8 mouse cellular contexts compared by ENCODE assay signal in genomic region chr2:85060591-85061060, GRCm38 (mm10). TPM values are rescaled to one million over a fixed set of nuclear protein-coding genes. Genes with fewer than 3 reads are reported as not detected.
DNase-seq lines count a peak whose midpoint lies in the region; ATAC-seq and TF ChIP-seq lines count a peak whose summit lies in the region.

No protein-coding gene starts in this region.

- peak overlapping the region; percentile 82 for H3K4me2 ChIP-seq in heart, embryonic 13.5 days
- H3K4me2 ChIP-seq in kidney, embryonic 15.5 days, result peak overlapping the region; percentile 71

- no peaks in the 10 kb centered on the region for H3K27me3 ChIP-seq in heart, embryonic 13.5 days (replicated peaks)
- no peaks in the 10 kb centered on the region for H3K27me3 ChIP-seq in kidney, embryonic 15.5 days

- H3K9ac ChIP-seq in heart, embryonic 13.5 days, result peak overlapping the region; percentile 82
- peak overlapping the region; percentile 45; the same call in 1 of the 2 replicates for H3K9ac ChIP-seq in kidney, embryonic 15.5 days

- TF ChIP-seq POLR2A in embryonic fibroblast, embryonic 13.5 days (IDR thresholded peaks at IDR 0.05; ENCODE audit: low read depth, low read length), result peak; percentile 73

- ATAC-seq in heart, embryonic 13.5 days (ENCODE audit: extremely low read depth, insufficient number of reproducible peaks, low FRiP score, low TSS enrichment), result peak; percentile 33
- peak; percentile 92 for ATAC-seq in kidney, embryonic 15.5 days (replicated peaks; ENCODE audit: low FRiP score)

- TF ChIP-seq CTCF in embryonic fibroblast, embryonic 13.5 days (IDR thresholded peaks at IDR 0.05; ENCODE audit: borderline replicate concordance, insufficient read depth, low read length), result no peak

- WGBS in heart, embryonic 13.5 days, result 7% methylated on average over 11 of the region's 11 CpGs
- WGBS in kidney, embryonic 15.5 days, result 5% methylated on average over 11 of the region's 11 CpGs

- H3K4me3 ChIP-seq in embryonic fibroblast, embryonic 13.5 days (ENCODE audit: insufficient read depth, low read length), result peak overlapping the region; percentile 35
- peak overlapping the region; percentile 54 for H3K4me3 ChIP-seq in heart, embryonic 13.5 days
- peak overlapping the region; percentile 44 for H3K4me3 ChIP-seq in kidney, embryonic 15.5 days (replicated peaks)

- peak; percentile 54 for DNase-seq in ovary, adult 18-20 months (ENCODE audit: low spot score)
- DNase-seq in ovary, postnatal 14 days (ENCODE audit: low spot score), result no peak
- peak; percentile 89 for DNase-seq in lung, postnatal 25 days (ENCODE audit: low spot score)
- peak; percentile 40 to 52 for DNase-seq in thymus, postnatal 36 days
- no peak for DNase-seq in frontal cortex, postnatal 14 days (ENCODE audit: low spot score in 2 of 2)

- H3K9me3 ChIP-seq in heart, embryonic 13.5 days, result no peaks in the 10 kb centered on the region
- H3K9me3 ChIP-seq in kidney, embryonic 15.5 days (replicated peaks), result no peaks in the 10 kb centered on the region

- peaks cover 17% of the 10 kb centered on the region; the same call in 1 of the 2 replicates for H3K4me1 ChIP-seq in embryonic fibroblast, embryonic 13.5 days (ENCODE audit: control insufficient read depth, insufficient read depth, low read length)
- H3K4me1 ChIP-seq in heart, embryonic 13.5 days, result peaks cover 25% of the 10 kb centered on the region
- H3K4me1 ChIP-seq in kidney, embryonic 15.5 days, result peaks cover 33% of the 10 kb centered on the region

- H3K27ac ChIP-seq in embryonic fibroblast, embryonic 13.5 days (ENCODE audit: insufficient read depth, low read length), result peak overlapping the region; percentile 56
- peak overlapping the region; percentile 26 for H3K27ac ChIP-seq in heart, embryonic 13.5 days (replicated peaks)
- peak overlapping the region; percentile 66 for H3K27ac ChIP-seq in kidney, embryonic 15.5 days

- H3K36me3 ChIP-seq in heart, embryonic 13.5 days, result peaks cover 81% of the 10 kb centered on the region
- H3K36me3 ChIP-seq in kidney, embryonic 15.5 days, result peaks cover 80% of the 10 kb centered on the region

RNA-seq across cellular contexts. Expression of gene Tnks1bp1, which starts 12.8 kb away (rescaled TPM):
- polyA plus RNA-seq in embryonic fibroblast, embryonic 13.5 days (2011; ENCODE audit: insufficient read length, low read depth, missing spikeins), result 118 and 155 TPM in 2 replicates
- 17.4 and 21.5 TPM in 2 replicates for polyA plus RNA-seq in heart, embryonic 13.5 days (2015; fragmentation: Nextera tagmentation; extraction: Ambion mirVana)
- polyA plus RNA-seq in kidney, embryonic 15.5 days (2015; fragmentation: Nextera tagmentation; extraction: Ambion mirVana), result 29.2 and 39.2 TPM in 2 replicates

RNA-seq across cellular contexts. Expression of gene P2rx3, which starts 23.4 kb away (rescaled TPM):
- polyA plus RNA-seq in embryonic fibroblast, embryonic 13.5 days (2011; ENCODE audit: insufficient read length, low read depth, missing spikeins), result 4.2 and 5.2 TPM in 2 replicates
- polyA plus RNA-seq in heart, embryonic 13.5 days (2015; fragmentation: Nextera tagmentation; extraction: Ambion mirVana), result 0.31 and 0.69 TPM in 2 replicates
- polyA plus RNA-seq in kidney, embryonic 15.5 days (2015; fragmentation: Nextera tagmentation; extraction: Ambion mirVana), result 0.90 and 1.3 TPM in 2 replicates

RNA-seq across cellular contexts. Expression of gene Ssrp1, which starts 23.6 kb away (rescaled TPM):
- 178 and 208 TPM in 2 replicates for polyA plus RNA-seq in embryonic fibroblast, embryonic 13.5 days (2011; ENCODE audit: insufficient read length, low read depth, missing spikeins)
- 139 and 152 TPM in 2 replicates for polyA plus RNA-seq in heart, embryonic 13.5 days (2015; fragmentation: Nextera tagmentation; extraction: Ambion mirVana)
- 299 and 307 TPM in 2 replicates for polyA plus RNA-seq in kidney, embryonic 15.5 days (2015; fragmentation: Nextera tagmentation; extraction: Ambion mirVana)

Comparison
In these comparisons a context has a peak if more than half of its experiments do, and no peak if none do; other contexts are left out.
1. DNase-seq: peak in ovary, adult 18-20 months (single experiment), lung, postnatal 25 days (single experiment) and thymus, postnatal 36 days (2 of 2); none in ovary, postnatal 14 days (single experiment) and frontal cortex, postnatal 14 days (0 of 2).
2. Peak in every context shown above with its lines, with median percentiles within 50 percentile points of each other: H3K27ac ChIP-seq and H3K4me3 ChIP-seq.